Mouse (Mus musculus): ENCODE measurements around the gene Hdac8. TPM values are rescaled to one million over a fixed set of nuclear protein-coding genes. Genes with fewer than 3 reads are reported as not detected.

Gene Hdac8
- 3.7 and 4.1 TPM in 2 replicates for polyA plus RNA-seq (2012; ENCODE audit: insufficient read depth, insufficient read length, missing spikeins)

GRCm38 (mm10) chrX:102504644-102505481 is at the start of gene Hdac8:
Hdac8 (minus strand) TSS chrX:102505359.
- no peaks in the 10 kb centered on the region for H3K4me1 ChIP-seq (ENCODE audit: control insufficient read depth, insufficient read depth, insufficient read length, low read length)
- peak within 1 kb of the TSS; percentile 97 for H3K4me3 ChIP-seq (ENCODE audit: insufficient read depth, low read depth, low read length)
- H3K27ac ChIP-seq (replicated peaks; ENCODE audit: low read depth, low read length), result peak within 1 kb of the TSS; percentile 73; the same call in 1 of the 2 replicates

DNA sequence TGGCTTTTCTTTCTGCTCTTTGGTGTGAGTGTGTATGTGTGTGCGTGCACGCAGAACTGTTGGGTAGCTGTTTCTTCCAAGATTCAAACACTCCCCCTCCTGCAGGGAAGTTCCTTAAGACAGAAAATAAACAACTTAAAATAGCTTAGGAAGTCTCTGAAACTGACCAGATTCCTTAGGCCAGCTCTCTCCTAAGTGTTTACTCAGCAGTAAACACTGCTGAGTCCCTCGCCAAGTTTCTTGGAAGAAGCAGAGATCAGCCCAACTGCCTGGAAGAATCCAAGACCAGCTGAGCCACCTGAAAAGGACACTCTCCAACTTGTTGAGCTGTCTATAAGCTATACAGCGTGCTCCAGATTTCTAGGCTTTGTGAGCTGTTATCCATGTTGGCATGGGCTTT is 4.0 kb upstream of the Hdac8 start:
- no peaks in the 10 kb centered on the region for H3K4me1 ChIP-seq (ENCODE audit: control insufficient read depth, insufficient read depth, insufficient read length, low read length)
- H3K27ac ChIP-seq (replicated peaks; ENCODE audit: low read depth, low read length), result no peak overlapping the region
- no peak overlapping the region for H3K4me3 ChIP-seq (ENCODE audit: insufficient read depth, low read depth, low read length)

DNA sequence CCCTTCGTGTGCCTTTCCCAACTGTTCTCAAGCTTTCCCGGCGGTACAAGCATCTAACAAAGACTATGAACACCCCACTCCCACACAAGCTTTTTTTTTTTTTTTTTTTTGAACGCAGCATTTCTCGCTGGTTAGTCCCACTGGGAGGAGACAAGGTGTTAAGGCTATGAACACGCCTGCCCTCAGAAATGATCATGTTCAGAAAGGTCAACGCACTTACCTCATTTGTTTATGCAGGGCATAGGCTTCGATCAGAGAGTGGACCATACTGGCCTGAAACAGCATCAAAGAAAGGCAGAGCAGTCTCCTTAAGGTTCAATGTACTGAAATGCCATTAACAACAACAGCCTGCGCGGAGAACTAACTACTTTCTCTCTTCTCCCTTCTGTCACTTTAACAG is 980 bp downstream of the Hdac8 start:
- H3K27ac ChIP-seq (replicated peaks; ENCODE audit: low read depth, low read length), result no peak overlapping the region
- peak overlapping the region; percentile 97 for H3K4me3 ChIP-seq (ENCODE audit: insufficient read depth, low read depth, low read length)
- no peaks in the 10 kb centered on the region for H3K4me1 ChIP-seq (ENCODE audit: control insufficient read depth, insufficient read depth, insufficient read length, low read length)

DNA sequence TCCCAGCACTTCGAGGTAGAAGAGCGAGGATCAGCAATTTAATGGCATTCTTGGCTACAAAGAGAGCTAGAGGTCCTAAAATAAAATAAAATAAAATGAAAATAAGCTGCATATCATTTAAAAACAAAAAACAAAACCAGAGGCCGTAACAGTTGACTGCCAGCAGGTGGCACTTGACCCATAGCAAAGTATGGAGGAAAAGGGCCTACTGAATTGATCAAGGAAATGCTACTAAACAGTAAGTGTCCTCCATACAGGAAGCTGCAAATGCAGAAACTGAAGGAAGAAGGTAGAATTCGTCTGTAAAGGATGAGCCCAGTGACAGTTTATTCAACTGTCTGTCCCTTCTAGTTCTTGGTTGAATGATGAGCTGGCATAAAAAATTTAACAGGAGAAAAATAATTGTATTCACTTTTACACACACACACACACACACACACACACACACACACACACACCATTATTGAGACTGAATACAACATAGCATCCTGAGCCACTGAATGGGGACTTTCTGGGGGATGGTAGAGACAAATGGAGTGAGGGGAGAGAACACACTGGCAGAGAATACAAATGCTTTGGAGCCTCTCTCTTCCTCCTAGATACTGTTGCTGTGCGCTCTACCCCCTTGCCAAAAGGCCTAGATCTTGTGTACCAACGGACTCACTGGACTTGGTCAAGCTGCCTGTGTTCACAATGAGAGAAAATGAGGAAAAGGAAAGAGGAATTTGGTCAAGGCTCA is 11.0 kb downstream of the Hdac8 start:
- Histone ChIP-seq H3K27ac (replicated peaks; ENCODE audit: low read depth, low read length) (no peak overlapping the region), H3K4me1 (ENCODE audit: control insufficient read depth, insufficient read depth, insufficient read length, low read length) (no peaks in the 10 kb centered on the region), H3K4me3 (ENCODE audit: insufficient read depth, low read depth, low read length) (no peak overlapping the region)

GRCm38 (mm10) chrX:102485575-102485974 is 19.6 kb downstream of the Hdac8 start:
- H3K4me3 ChIP-seq (ENCODE audit: insufficient read depth, low read depth, low read length), result no peak overlapping the region
- H3K4me1 ChIP-seq (ENCODE audit: control insufficient read depth, insufficient read depth, insufficient read length, low read length), result no peaks in the 10 kb centered on the region
- H3K27ac ChIP-seq (replicated peaks; ENCODE audit: low read depth, low read length), result no peak overlapping the region

DNA sequence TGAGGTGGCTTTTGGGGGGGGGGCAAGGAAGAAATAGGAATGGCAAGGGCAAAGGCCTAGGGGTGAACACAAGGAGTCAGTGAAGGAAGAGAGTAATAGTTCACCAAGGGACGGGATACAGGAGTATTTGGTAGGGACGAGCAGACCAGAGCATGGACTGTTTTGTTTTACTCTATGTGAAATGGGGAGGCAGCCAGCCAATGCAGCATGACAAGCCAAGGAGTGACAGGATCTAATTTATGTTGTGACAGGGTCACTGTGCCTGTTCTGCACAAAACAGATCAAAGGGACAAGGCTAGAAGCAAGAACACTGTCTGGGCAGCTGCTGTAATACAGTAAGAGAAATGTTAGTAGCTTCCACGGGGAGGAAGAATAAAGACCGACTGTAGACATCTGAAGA is 25.5 kb downstream of the Hdac8 start:
- no peak overlapping the region for H3K4me3 ChIP-seq (ENCODE audit: insufficient read depth, low read depth, low read length)
- no peak overlapping the region for H3K27ac ChIP-seq (replicated peaks; ENCODE audit: low read depth, low read length)
- no peaks in the 10 kb centered on the region for H3K4me1 ChIP-seq (ENCODE audit: control insufficient read depth, insufficient read depth, insufficient read length, low read length)

GRCm38 (mm10) chrX:102478965-102479364 is 26.2 kb downstream of the Hdac8 start:
- H3K27ac ChIP-seq (replicated peaks; ENCODE audit: low read depth, low read length), result no peak overlapping the region
- no peak overlapping the region for H3K4me3 ChIP-seq (ENCODE audit: insufficient read depth, low read depth, low read length)
- H3K4me1 ChIP-seq (ENCODE audit: control insufficient read depth, insufficient read depth, insufficient read length, low read length), result no peaks in the 10 kb centered on the region

- Histone ChIP-seq H3K4me1 (ENCODE audit: control insufficient read depth, insufficient read depth, insufficient read length, low read length) (no peaks in the 10 kb centered on the region), H3K27ac (replicated peaks; ENCODE audit: low read depth, low read length) (no peak overlapping the region), H3K4me3 (ENCODE audit: insufficient read depth, low read depth, low read length) (no peak overlapping the region)
Measured at GRCm38 (mm10) chrX:102478481-102478880, 26.7 kb downstream of the Hdac8 start.

DNA sequence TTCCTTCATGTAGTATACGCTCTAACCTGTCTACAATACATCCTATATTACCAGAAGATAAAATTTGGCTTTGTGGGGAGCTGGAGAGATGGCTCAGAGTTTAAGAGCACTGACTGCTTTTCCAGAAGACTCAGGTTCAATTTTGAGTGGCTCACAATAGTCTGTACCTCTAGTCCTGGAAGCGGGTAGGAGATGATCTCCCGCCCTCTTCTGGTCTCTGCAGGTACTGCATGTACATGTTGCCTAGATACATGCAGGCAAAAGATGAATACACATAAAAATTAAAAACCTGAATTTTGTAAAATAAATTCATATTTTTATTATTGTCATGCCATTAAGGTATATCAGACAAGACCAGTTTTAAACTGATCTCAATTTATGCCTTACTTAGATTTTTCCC is 28.4 kb downstream of the Hdac8 start:
- Histone ChIP-seq H3K4me1 (ENCODE audit: control insufficient read depth, insufficient read depth, insufficient read length, low read length) (no peaks in the 10 kb centered on the region), H3K27ac (replicated peaks; ENCODE audit: low read depth, low read length) (no peak overlapping the region), H3K4me3 (ENCODE audit: insufficient read depth, low read depth, low read length) (no peak overlapping the region)

GRCm38 (mm10) chrX:102475555-102475954 is 29.6 kb downstream of the Hdac8 start:
- Histone ChIP-seq H3K27ac (replicated peaks; ENCODE audit: low read depth, low read length) (no peak overlapping the region), H3K4me1 (ENCODE audit: control insufficient read depth, insufficient read depth, insufficient read length, low read length) (no peaks in the 10 kb centered on the region), H3K4me3 (ENCODE audit: insufficient read depth, low read depth, low read length) (no peak overlapping the region)

DNA sequence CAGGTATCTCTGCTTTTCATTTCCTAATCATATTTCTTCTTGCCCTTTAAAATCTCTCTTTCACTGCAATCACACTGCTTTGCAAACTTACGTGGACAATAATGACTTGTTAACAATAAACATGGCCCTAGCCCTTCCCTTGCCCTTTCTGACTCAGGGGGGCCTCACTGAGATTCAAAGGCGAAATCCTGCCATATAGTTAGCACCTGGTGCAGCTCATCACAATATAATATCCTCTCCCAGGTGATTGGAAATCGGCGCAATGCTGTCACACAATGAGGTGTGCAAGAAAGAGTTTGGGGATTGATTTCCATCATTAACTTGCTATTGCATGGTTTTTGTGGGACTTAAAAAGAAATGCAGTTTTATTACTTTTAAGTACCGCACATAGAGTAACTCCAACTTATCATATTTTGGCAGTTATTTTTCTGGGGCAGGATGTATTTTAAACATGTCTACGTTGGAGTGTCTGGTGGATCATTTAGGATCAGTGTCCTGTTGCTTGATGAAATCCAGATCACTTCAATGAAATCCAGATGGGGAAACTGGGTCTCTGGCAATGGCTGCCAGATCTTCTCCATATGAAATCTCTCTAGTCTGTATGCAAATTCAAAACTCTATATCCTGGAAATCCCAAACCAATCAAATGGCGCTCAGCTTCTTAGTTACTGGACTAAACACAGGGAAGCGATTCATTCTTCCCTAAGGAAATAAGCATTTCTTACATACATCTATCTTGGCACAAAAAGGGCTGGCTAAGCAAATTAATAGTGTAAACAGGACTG is 86.6 kb downstream of the Hdac8 start:
- Histone ChIP-seq H3K4me1 (ENCODE audit: control insufficient read depth, insufficient read depth, insufficient read length, low read length) (no peaks in the 10 kb centered on the region; the same call in 1 of the 2 replicates), H3K4me3 (ENCODE audit: insufficient read depth, low read depth, low read length) (no peak overlapping the region)

DNA sequence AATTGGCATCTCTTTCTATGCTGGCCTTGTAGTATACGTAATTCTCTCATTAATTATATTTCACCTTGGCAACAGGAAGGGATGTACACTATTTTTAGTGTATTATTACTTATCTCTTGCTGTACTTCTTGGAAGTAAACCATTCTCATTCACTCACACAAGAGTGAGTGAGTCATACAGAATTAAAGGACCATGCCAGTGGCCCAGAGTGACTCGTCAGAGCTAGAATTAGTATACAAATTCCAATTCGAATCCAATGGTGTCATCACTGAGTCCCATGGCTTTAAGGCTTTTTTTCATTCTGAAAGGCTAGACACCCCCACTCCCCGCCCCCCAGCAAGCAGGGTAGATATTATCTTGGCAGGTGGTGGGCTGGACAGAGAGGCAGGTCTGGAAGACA is 88.2 kb downstream of the Hdac8 start:
- Histone ChIP-seq H3K4me3 (ENCODE audit: insufficient read depth, low read depth, low read length) (no peak overlapping the region), H3K4me1 (ENCODE audit: control insufficient read depth, insufficient read depth, insufficient read length, low read length) (no peaks in the 10 kb centered on the region; the same call in 1 of the 2 replicates), H3K27ac (replicated peaks; ENCODE audit: low read depth, low read length) (no peak overlapping the region)

More for the DNA sequence above, 86.6 kb downstream of the Hdac8 start:
- H3K27ac ChIP-seq (replicated peaks; ENCODE audit: low read depth, low read length), result no peak overlapping the region

- H3K4me1 ChIP-seq (ENCODE audit: control insufficient read depth, insufficient read depth, insufficient read length, low read length), result no peaks in the 10 kb centered on the region; the same call in 1 of the 2 replicates
- H3K4me3 ChIP-seq (ENCODE audit: insufficient read depth, low read depth, low read length), result no peak overlapping the region
- no peak overlapping the region for H3K27ac ChIP-seq (replicated peaks; ENCODE audit: low read depth, low read length)
Measured at GRCm38 (mm10) chrX:102416386-102416785, 88.8 kb downstream of the Hdac8 start.

DNA sequence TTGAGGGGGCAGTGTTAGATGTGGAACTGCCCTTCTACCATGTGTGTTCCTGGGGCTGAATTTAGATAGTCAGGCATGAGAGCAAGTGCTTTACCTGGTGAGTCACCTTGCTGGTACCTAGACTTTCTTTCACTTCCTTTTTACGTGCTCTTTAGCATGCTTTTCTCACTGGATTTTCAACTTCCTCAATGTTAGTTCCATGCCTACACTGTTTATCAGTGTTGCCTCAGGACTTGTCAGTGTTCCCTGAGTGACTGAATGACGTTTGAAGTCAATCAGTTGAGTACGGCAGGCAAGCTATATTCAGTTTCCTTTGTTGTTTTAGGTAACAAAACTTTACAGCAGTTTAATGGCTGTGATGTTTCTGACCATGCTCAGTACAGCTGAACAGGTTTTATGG is 120.4 kb downstream of the Hdac8 start:
- H3K4me3 ChIP-seq (ENCODE audit: insufficient read depth, low read depth, low read length), result no peak overlapping the region
- no peaks in the 10 kb centered on the region for H3K4me1 ChIP-seq (ENCODE audit: control insufficient read depth, insufficient read depth, insufficient read length, low read length)
- H3K27ac ChIP-seq (replicated peaks; ENCODE audit: low read depth, low read length), result no peak overlapping the region

GRCm38 (mm10) chrX:102383151-102383550 is 122.0 kb downstream of the Hdac8 start:
- Histone ChIP-seq H3K27ac (replicated peaks; ENCODE audit: low read depth, low read length) (no peak overlapping the region), H3K4me1 (ENCODE audit: control insufficient read depth, insufficient read depth, insufficient read length, low read length) (no peaks in the 10 kb centered on the region), H3K4me3 (ENCODE audit: insufficient read depth, low read depth, low read length) (no peak overlapping the region)

All from brown adipose tissue, adult 24 weeks (tissue).